Mouse (Mus musculus): ENCODE results near the gene Nwd1.

DNA sequence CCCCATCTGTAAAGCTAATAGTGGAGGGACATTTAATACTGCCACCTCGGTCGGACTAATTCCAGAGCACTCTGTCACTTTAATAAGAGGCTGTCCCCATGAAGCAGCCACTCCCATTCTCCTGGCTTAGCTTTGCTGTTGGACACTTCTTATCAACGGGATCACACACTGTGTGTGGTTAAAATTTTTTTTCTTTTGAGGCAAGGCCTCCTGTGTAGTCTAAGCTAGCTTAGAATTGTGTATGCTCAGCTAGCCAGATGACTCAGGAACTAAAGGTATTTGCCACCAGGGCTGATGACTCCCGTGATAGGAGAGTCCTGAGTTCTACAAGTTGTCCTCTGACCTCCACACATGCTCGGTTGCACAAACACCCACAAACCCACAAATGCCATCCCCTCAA lies 18.9 kb downstream of the Nwd1 start:
- no peak for TF ChIP-seq POLR2A (IDR thresholded peaks at IDR 0.05; ENCODE audit: borderline replicate concordance, low read depth, low read length)
- TF ChIP-seq CTCF (IDR thresholded peaks at IDR 0.05; ENCODE audit: low read depth, low read length): no peak

Data from bone marrow macrophage, adult 2 months (primary cell).